Mouse (Mus musculus): ENCODE measurements at regions not wholly inside any gene's neighbourhood (a gene's known extent, or its start where the extent isn't known, plus 50 kb on each side); places are given as distances from the start of the nearest gene placed in this dataset.

GRCm38 (mm10) chr1:76392536-76392935 is 846.5 kb downstream of the Slc4a3 start:
- DNase-seq (ENCODE audit: low spot score) (no peak), ATAC-seq (no peak)
- Histone ChIP-seq H3K36me3 (ENCODE audit: control insufficient read depth, insufficient read depth, low read length) (no peaks in the 10 kb centered on the region), H3K9ac (ENCODE audit: low read length) (no peak overlapping the region), H3K27ac (ENCODE audit: low read depth, low read length) (no peak overlapping the region), H3K9me3 (replicated peaks; ENCODE audit: control insufficient read depth, low read length) (no peaks in the 10 kb centered on the region), H3K4me2 (ENCODE audit: low read length) (no peak overlapping the region), H3K4me1 (ENCODE audit: control insufficient read depth, insufficient read depth, low read length) (0 out of 2 replicates have a peak, but pooled peaks cover 4% of the 10 kb centered on the region), H3K4me3 (ENCODE audit: low read depth, low read length) (no peak overlapping the region), H3K27me3 (replicated peaks; ENCODE audit: control insufficient read depth, insufficient read depth, low read length) (no peaks in the 10 kb centered on the region)
- WGBS: 53% methylated on average over 6 of the region's 6 CpGs

GRCm38 (mm10) chr1:76394038-76394437 is 848.0 kb downstream of the Slc4a3 start:
- H3K4me3 ChIP-seq (ENCODE audit: low read depth, low read length): no peak overlapping the region
- ATAC-seq: no peak
- H3K4me1 ChIP-seq (ENCODE audit: control insufficient read depth, insufficient read depth, low read length): 0 out of 2 replicates have a peak, but pooled peaks cover 4% of the 10 kb centered on the region
- no peak overlapping the region for H3K9ac ChIP-seq (ENCODE audit: low read length)
- no peak overlapping the region for H3K27ac ChIP-seq (ENCODE audit: low read depth, low read length)
- no peaks in the 10 kb centered on the region for H3K36me3 ChIP-seq (ENCODE audit: control insufficient read depth, insufficient read depth, low read length)
- DNase-seq (ENCODE audit: low spot score): no peak
- H3K4me2 ChIP-seq (ENCODE audit: low read length): no peak overlapping the region
- WGBS: 86% methylated on average over 8 of the region's 8 CpGs
- H3K27me3 ChIP-seq (replicated peaks; ENCODE audit: control insufficient read depth, insufficient read depth, low read length): no peaks in the 10 kb centered on the region
- H3K9me3 ChIP-seq (replicated peaks; ENCODE audit: control insufficient read depth, low read length): no peaks in the 10 kb centered on the region

GRCm38 (mm10) chr1:76402854-76403253 is 856.8 kb downstream of the Slc4a3 start:
- WGBS: 74% methylated on average over 2 of the region's 2 CpGs
- Histone ChIP-seq H3K27me3 (replicated peaks; ENCODE audit: control insufficient read depth, insufficient read depth, low read length) (no peaks in the 10 kb centered on the region), H3K9ac (ENCODE audit: low read length) (no peak overlapping the region), H3K27ac (ENCODE audit: low read depth, low read length) (no peak overlapping the region), H3K36me3 (ENCODE audit: control insufficient read depth, insufficient read depth, low read length) (no peaks in the 10 kb centered on the region), H3K4me2 (ENCODE audit: low read length) (no peak overlapping the region), H3K4me3 (ENCODE audit: low read depth, low read length) (no peak overlapping the region), H3K4me1 (ENCODE audit: control insufficient read depth, insufficient read depth, low read length) (no peaks in the 10 kb centered on the region), H3K9me3 (replicated peaks; ENCODE audit: control insufficient read depth, low read length) (no peaks in the 10 kb centered on the region)
- DNase-seq (ENCODE audit: low spot score) (no peak), ATAC-seq (no peak)

GRCm38 (mm10) chr1:76404003-76404402 is 857.9 kb downstream of the Slc4a3 start:
- no peak for ATAC-seq
- H3K27me3 ChIP-seq (replicated peaks; ENCODE audit: control insufficient read depth, insufficient read depth, low read length): no peaks in the 10 kb centered on the region
- H3K27ac ChIP-seq (ENCODE audit: low read depth, low read length): no peak overlapping the region
- no peak overlapping the region for H3K9ac ChIP-seq (ENCODE audit: low read length)
- H3K36me3 ChIP-seq (ENCODE audit: control insufficient read depth, insufficient read depth, low read length): no peaks in the 10 kb centered on the region
- no peak for DNase-seq (ENCODE audit: low spot score)
- no peaks in the 10 kb centered on the region for H3K9me3 ChIP-seq (replicated peaks; ENCODE audit: control insufficient read depth, low read length)
- 78% methylated on average over 4 of the region's 4 CpGs for WGBS
- no peak overlapping the region for H3K4me2 ChIP-seq (ENCODE audit: low read length)
- no peaks in the 10 kb centered on the region for H3K4me1 ChIP-seq (ENCODE audit: control insufficient read depth, insufficient read depth, low read length)
- no peak overlapping the region for H3K4me3 ChIP-seq (ENCODE audit: low read depth, low read length)

- H3K27me3 ChIP-seq (replicated peaks; ENCODE audit: control insufficient read depth, insufficient read depth, low read length): no peaks in the 10 kb centered on the region
- 86% methylated on average over 4 of the region's 4 CpGs for WGBS
- DNase-seq (ENCODE audit: low spot score): peak; percentile 35
- no peak overlapping the region for H3K27ac ChIP-seq (ENCODE audit: low read depth, low read length)
- H3K9me3 ChIP-seq (replicated peaks; ENCODE audit: control insufficient read depth, low read length): no peaks in the 10 kb centered on the region
- no peak overlapping the region for H3K4me3 ChIP-seq (ENCODE audit: low read depth, low read length)
- no peaks in the 10 kb centered on the region for H3K4me1 ChIP-seq (ENCODE audit: control insufficient read depth, insufficient read depth, low read length)
- no peaks in the 10 kb centered on the region for H3K36me3 ChIP-seq (ENCODE audit: control insufficient read depth, insufficient read depth, low read length)
- no peak overlapping the region for H3K4me2 ChIP-seq (ENCODE audit: low read length)
- no peak for ATAC-seq
- H3K9ac ChIP-seq (ENCODE audit: low read length): no peak overlapping the region
These were observed 864.7 kb downstream of the Slc4a3 start for GRCm38 (mm10) chr1:76410813-76411212.

GRCm38 (mm10) chr1:76420525-76420924 is 874.5 kb downstream of the Slc4a3 start:
- no peak overlapping the region for H3K4me2 ChIP-seq (ENCODE audit: low read length)
- H3K9me3 ChIP-seq (replicated peaks; ENCODE audit: control insufficient read depth, low read length): no peaks in the 10 kb centered on the region
- no peak overlapping the region for H3K27ac ChIP-seq (ENCODE audit: low read depth, low read length)
- WGBS: 78% methylated on average over 9 of the region's 9 CpGs
- DNase-seq (ENCODE audit: low spot score) (peak; percentile 13), ATAC-seq (no peak)
- H3K27me3 ChIP-seq (replicated peaks; ENCODE audit: control insufficient read depth, insufficient read depth, low read length): no peaks in the 10 kb centered on the region
- H3K4me1 ChIP-seq (ENCODE audit: control insufficient read depth, insufficient read depth, low read length): no peaks in the 10 kb centered on the region
- H3K4me3 ChIP-seq (ENCODE audit: low read depth, low read length): no peak overlapping the region
- H3K36me3 ChIP-seq (ENCODE audit: control insufficient read depth, insufficient read depth, low read length): no peaks in the 10 kb centered on the region
- H3K9ac ChIP-seq (ENCODE audit: low read length): no peak overlapping the region

GRCm38 (mm10) chr1:76427439-76427838 is 881.4 kb downstream of the Slc4a3 start:
- no peaks in the 10 kb centered on the region for H3K9me3 ChIP-seq (replicated peaks; ENCODE audit: control insufficient read depth, low read length)
- 81% methylated on average over 7 of the region's 7 CpGs for WGBS
- H3K4me1 ChIP-seq (ENCODE audit: control insufficient read depth, insufficient read depth, low read length): peaks cover 4% of the 10 kb centered on the region; the same call in 1 of the 2 replicates
- H3K9ac ChIP-seq (ENCODE audit: low read length): no peak overlapping the region
- H3K36me3 ChIP-seq (ENCODE audit: control insufficient read depth, insufficient read depth, low read length): no peaks in the 10 kb centered on the region
- no peak overlapping the region for H3K27ac ChIP-seq (ENCODE audit: low read depth, low read length)
- no peak for DNase-seq (ENCODE audit: low spot score)
- H3K27me3 ChIP-seq (replicated peaks; ENCODE audit: control insufficient read depth, insufficient read depth, low read length): no peaks in the 10 kb centered on the region
- no peak overlapping the region for H3K4me3 ChIP-seq (ENCODE audit: low read depth, low read length)
- H3K4me2 ChIP-seq (ENCODE audit: low read length): no peak overlapping the region
- no peak for ATAC-seq

GRCm38 (mm10) chr1:76430041-76430610 is 884.1 kb downstream of the Slc4a3 start:
- peak; percentile 40 for ATAC-seq
- peak; percentile 86 for DNase-seq (ENCODE audit: low spot score)
- no peak overlapping the region for H3K27ac ChIP-seq (ENCODE audit: low read depth, low read length)

GRCm38 (mm10) chr1:76433481-76433941 is 887.4 kb downstream of the Slc4a3 start:
- 4% methylated on average over 6 of the region's 6 CpGs for WGBS
- DNase-seq (ENCODE audit: low spot score) (peak; percentile 85), ATAC-seq (peak; percentile 85)
- Histone ChIP-seq H3K27ac (ENCODE audit: low read depth, low read length) (no peak overlapping the region; the same call in 1 of the 2 replicates), H3K36me3 (ENCODE audit: control insufficient read depth, insufficient read depth, low read length) (no peaks in the 10 kb centered on the region), H3K9ac (ENCODE audit: low read length) (no peak overlapping the region), H3K4me1 (ENCODE audit: control insufficient read depth, insufficient read depth, low read length) (peaks cover 12% of the 10 kb centered on the region), H3K4me3 (ENCODE audit: low read depth, low read length) (no peak overlapping the region), H3K27me3 (replicated peaks; ENCODE audit: control insufficient read depth, insufficient read depth, low read length) (no peaks in the 10 kb centered on the region), H3K4me2 (ENCODE audit: low read length) (no peak overlapping the region), H3K9me3 (replicated peaks; ENCODE audit: control insufficient read depth, low read length) (no peaks in the 10 kb centered on the region)

More at GRCm38 (mm10) chr1:76430041-76430610, 884.1 kb downstream of the Slc4a3 start:
- no peaks in the 10 kb centered on the region for H3K9me3 ChIP-seq (replicated peaks; ENCODE audit: control insufficient read depth, low read length)
- no peak overlapping the region for H3K4me2 ChIP-seq (ENCODE audit: low read length)
- no peaks in the 10 kb centered on the region for H3K27me3 ChIP-seq (replicated peaks; ENCODE audit: control insufficient read depth, insufficient read depth, low read length)
- WGBS: 16% methylated on average over 6 of the region's 6 CpGs
- no peak overlapping the region for H3K4me3 ChIP-seq (ENCODE audit: low read depth, low read length)
- H3K36me3 ChIP-seq (ENCODE audit: control insufficient read depth, insufficient read depth, low read length): no peaks in the 10 kb centered on the region
- peaks cover 12% of the 10 kb centered on the region for H3K4me1 ChIP-seq (ENCODE audit: control insufficient read depth, insufficient read depth, low read length)
- no peak overlapping the region for H3K9ac ChIP-seq (ENCODE audit: low read length)
